Mouse (Mus musculus) NIH3T3 (cell line): ENCODE data around the gene Kctd21.

Source experiments
- DNase-seq: peaks from one replicate; pipeline ENCODE4 v3.0.0-alpha.2; 2012; ENCODE audit warnings: low read depth

Kctd21 gene

DNA sequence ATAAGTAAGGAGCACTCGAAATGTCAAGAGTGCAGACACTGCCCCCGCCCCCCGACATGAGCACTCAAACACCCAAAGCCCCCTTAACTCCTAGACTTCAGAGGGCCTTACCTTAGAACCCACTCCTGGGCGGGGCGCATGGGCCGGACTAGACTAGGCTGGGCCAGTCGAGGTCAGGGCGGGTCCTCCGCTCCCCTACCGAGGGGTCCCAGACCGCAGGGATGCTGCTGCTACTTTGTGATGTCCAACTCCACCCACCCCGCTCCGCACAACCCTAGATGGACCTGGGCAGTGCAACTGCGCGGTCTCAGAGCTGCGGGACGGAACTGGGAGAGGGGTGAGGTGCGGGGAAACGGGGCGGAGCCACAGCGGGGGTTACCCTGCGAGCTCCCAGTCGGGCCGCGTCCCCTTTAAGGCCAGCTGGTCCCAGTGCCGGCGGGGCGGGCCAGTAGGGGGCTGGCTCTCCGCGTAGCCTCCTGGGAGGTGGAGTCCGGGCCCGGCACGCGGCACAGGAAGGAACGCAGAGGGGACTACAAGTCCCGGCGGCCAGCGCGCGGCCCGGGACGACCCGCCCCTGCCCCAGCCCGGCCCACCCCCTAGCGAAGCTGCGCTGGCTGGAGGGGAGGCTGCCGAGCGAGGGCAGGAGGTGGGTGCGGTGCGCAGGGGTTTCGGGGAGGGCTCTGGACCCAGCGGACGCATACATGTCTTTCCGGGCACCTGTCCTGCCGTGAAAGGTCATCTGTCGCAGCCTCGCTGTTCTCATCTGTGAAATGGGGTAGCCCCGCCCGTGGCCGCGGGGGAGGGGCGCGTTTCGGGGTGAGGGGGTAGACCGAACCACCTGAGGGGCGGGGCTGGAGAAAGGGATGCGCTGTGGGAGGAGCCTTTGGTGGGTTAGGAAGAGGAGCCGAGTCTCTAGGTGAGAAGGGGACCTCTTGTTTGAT is at the start of gene Kctd21, which contains the start of gene Usp35:
Kctd21 (plus strand) TSS at position 602 of the 941 bp plus-strand sequence.
Usp35 (minus strand) TSS at position 295 of the 941 bp plus-strand sequence.
- DNase-seq = peak; percentile 95

DNA sequence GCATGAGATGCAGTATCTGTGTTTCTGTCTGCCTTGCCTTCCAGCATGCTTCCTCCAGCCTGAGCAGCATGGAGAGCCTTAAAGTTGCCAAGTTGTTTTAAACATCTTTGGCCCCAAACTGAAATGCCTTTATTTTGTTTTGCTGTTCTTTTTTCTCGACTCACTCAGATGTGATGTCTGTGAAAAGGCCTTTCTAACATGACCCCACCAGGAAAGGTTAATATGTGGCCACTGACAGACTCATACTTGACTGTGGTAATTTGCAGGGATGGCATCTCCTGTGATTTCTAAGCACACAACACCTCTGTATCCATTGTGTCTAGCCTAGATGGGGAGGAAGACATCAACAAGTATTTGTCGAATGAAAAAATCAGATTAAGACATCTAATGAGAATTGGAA is 35.1 kb upstream of the Kctd21 start:
- no peak for DNase-seq

DNA sequence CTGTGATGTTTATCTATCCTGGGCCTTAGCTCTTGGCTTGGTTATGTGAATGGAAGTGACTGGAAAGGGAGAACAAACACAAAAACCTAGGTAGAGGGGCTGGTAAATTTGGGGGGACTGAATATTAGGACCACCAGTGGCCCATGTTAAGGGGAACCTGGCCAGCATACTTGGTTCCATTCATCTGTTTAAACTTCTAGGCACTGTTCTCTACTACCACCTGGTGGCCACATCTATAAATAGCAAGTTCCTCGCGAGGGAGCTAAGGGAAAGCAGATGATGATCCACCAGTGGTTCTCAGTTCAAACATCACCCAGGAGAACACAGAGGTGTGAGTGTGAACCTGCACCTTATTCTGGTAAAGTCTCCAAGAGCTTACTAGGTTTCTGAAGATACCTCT is 34.7 kb upstream of the Kctd21 start:
- DNase-seq = peak; percentile 80

DNA sequence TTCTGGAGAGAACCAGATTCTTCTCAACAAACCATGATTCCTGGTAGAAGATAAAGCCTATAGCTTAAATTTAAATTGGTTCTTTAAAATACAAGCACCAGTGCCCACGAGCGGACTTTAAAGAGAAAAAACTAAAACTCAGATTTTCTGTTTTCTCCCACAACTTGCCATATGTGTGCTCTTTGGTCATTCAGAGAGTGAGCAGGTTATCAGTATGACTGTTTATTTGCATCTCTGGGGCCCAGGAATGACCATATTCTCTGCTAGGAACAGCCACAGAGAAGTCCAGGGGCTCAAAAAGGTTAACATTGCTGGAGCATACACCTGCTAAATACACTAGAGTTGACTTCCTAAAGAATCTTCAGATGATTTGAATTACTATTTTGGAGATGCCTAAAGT is 33.8 kb upstream of the Kctd21 start:
- DNase-seq = no peak

DNA sequence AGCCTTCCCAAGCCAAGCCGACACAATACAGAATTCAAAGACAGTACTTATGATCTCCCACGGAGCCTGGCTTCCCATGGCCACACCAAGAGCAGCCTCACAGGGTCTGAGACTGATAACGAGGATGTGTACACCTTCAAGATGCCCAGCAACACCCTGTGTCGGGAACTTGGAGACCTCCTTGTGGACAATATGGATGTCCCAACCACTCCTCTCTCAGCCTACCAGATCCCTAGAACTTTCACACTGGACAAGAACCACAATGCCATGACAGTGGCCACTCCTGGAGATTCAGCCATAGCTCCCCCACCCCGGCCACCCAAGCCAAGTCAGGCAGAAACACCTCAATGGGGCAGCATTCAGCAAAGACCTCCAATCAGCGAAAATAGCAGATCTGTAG is 33.2 kb upstream of the Kctd21 start:
- DNase-seq = no peak

DNA sequence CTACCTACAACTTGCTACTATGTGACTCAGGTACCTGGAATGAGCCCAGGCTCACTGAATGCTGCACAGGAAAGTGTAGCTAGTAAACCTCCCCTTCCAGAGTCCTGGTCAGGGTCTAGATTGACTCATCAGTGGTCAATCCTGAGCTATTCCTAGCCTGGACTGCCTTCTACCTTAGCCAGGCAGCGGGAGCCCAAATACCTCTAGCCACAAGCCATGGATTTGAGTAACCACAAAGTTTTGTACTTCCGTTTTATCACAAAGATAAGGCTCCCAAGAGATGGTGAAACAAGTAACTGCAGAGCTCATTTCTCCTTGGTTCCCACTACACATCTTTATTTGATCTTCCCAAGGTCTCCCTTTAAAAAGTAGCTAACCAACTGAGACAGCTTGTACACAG is 31.2 kb upstream of the Kctd21 start:
- DNase-seq = no peak

DNA sequence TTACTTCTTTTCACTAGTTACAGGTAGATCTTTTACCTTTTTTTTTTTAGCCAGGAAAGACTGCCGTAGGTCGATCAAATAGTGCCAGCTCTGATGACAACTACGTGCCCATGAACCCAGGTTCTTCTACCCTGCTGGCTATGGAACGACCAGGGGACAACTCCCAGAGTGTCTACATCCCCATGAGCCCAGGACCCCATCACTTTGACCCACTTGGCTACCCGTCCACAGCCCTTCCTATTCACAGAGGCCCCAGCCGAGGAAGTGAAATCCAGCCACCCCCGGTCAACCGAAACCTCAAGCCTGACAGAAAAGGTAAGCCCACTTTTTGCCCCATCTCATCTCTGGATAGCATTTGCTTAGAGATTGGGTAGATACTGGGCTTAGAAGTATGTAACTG is 30.8 kb upstream of the Kctd21 start:
- DNase-seq = no peak

DNA sequence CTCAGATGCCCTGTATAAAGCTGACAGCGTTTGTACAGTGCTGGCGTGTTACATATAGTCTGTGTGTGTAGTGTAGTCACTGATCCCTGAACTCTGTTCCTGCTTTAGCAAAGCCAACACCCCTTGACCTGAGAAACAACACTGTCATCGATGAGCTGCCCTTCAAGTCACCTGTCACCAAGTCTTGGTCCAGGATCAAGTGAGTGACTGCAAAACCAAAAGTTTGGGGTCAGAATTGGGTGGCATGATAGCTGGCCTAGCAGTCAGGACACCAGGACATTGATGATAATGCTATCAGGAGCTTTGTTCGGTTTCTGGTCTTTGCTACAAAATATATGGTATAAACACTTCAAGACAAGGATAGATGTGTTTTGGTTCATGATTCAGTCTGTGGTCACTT is 29.9 kb upstream of the Kctd21 start:
- DNase-seq = no peak

DNA sequence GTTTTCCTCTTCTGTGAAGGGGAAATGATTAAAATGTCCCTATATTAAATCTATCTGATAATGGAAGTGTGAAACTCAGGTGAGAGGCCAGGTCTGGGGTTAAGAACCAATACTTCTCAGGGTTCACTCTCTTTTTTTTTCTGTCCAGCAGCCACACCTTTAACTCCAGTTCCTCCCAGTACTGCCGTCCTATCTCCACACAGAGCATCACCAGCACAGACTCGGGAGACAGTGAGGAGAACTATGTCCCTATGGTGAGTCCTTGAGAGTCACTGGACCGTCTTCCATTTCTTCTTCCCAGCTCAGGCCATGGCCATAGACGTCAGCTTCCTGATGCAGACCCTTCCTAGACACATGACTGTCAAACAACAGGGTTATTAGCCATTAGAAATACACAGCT is 29.3 kb upstream of the Kctd21 start:
- DNase-seq = no peak

DNA sequence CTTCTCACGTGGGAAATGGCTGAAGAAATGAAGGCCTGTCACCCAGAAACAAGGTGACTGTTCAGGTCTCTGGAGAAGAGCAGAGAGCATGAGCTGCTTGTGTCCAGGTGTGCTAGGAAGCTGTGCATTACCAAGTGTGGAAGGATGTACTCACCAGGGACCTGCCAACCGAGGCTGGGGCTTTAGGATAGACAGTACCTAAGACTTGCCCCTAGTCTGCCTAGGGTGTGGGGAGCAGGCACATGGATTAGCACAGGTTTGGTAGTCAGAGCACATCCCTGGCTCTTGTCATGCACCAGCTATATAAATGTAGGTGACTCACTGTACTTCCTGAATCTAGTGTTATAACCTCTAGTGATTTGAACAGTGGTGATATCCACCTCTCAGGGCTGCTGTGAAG is 28.5 kb upstream of the Kctd21 start:
- DNase-seq = no peak

DNA sequence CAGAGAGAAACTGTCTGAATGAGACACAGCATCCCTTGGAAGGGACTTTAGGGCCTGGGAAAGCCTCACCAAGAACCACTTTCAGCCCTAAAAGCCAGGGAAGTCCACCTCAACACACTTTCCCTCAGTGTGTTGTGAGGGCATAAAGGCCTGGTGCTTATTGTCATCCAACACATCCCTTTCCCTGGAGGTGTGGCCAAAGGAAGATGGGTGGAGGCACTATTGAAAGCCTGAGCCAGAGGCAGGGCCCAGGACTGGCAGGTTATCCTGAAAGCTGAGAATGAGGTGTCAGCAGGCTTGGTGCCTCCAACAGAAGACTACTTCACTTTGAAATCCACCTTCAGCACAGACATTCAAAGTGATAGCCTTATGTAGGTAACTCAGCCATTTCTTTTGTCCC is 27.7 kb upstream of the Kctd21 start:
- DNase-seq = no peak

DNA sequence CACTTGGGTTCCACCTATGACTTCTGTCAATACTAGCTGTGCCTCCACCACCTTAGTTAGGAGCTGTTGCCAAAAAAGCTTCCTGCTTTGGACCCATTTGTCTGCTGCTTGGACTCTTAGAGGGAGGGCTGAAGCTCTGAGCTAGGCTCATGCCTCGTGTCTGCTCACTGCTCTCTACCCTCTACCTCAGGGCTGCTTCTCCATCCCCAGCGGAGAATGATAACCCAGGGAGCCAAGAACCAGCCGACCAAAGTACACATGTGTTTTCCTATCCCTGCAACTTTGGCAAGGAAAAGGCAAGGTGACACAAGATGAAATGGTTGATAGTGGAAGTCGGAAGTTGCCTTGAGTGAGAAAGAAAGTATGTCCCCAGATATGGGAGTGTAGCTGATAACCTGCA is 26.9 kb upstream of the Kctd21 start:
- no peak for DNase-seq

DNA sequence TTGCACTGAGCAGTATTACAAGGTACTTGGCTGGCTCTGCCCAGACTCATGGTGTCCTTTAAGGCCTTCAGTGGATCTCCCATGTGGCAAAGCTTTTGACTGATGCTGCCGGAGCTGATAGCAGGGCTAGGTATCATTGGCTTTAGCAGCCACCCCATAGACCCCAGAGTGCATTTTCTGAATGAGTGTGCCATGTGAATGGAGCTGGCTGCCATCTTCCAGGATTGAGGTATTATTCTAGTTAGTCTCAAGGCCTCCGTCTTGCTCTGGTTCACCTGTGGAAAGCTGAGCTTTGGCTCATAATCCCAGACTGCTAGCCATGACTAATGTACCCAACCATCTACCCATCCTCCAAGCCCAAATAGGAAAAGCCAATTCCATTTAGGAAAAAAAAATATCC is 25.3 kb upstream of the Kctd21 start:
- no peak for DNase-seq

DNA sequence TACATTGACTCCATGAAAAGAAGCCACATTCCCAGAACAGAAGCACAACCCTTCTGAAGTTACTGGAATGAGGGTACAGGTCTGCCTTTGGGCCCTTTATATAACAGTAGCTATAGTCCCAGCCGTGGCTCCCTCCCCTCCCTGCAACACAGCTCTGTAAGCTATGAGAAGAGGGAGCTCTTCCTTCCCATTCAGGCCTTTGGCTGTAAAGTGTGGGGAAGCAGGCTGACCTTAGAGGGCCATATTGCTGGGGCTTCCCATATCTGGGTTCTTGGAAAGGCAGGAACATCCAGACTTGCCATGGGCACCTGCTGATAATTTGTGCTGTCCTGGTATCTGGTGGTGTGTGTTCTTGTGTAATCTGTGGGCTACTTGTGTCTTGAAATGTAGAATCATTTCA is 24.6 kb upstream of the Kctd21 start:
- DNase-seq = no peak

DNA sequence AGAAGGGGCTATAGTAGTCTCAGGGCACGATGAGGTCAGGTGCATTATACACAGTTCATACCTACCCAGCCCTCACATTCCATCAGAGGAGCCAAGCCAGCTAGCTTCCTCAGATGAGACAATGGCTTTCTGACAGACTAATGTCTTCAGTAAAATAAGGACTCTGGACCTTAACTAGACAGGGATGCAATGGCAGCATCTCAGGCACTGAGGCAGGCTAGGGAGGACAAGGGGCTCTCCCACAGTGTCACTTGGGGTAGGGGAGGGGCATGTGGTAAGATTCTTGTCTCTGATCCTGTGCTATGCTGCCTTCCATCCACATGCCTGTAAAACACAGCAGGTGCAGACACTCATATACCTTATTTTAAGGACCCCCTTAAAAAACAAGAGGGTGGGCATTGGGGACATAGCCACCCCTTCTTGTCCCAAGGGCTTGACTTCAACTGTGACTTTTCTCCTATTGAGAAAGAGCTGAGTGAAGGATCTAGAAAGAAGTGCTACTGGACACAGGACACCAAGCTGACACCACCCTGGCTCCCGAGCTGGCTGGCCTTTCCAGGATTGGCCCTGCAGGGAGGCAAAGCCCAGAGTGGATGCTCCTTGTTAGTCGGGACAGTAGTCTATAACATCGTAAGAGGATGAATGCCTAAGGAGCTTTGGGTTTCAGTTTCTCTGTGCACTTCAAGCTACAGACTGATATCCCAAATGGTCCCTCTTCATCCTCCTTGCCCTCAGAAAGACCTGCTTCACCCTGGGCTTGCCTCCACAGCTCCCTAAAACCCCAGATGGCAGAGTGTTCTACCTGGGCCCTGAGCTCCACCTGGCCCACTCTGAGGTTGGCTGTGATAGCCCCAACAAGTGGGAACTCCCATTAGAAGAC is 22.4 kb upstream of the Kctd21 start:
- no peak for DNase-seq

DNA sequence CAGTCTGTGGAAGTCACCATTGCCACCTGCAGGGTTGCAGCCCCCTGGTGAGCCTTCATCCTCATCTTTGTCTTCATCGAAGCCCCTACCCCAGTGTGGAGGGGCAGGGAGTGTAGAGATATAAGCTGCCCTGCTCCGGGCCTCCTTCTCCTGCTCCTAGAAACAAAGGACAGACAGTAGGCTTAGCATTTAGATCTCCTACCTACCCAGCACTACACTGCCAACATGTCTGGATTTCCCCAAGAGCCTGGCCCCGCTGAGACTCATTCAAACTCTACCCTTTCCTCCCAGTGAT is 21.8 kb upstream of the Kctd21 start:
- no peak for DNase-seq

DNA sequence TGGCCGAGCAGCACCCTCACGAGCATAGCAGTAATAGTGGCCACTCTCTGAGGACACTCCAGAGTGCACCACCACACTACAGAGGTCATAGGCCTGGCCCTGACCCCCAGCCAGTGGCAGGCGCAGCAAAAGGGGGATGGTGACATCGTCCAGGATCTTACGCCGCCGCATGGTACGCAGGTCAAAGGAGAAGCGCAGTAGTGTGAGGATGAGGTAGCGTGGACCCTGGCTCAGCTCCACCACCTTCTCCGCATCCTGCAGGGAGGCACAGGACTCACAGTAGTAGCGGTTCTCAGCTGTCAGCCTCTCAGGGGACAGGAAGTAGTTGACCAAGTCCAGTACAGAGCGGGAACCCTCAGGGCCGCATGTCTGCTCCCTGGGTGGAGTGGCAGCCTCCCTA is 20.5 kb upstream of the Kctd21 start:
- DNase-seq = no peak

DNA sequence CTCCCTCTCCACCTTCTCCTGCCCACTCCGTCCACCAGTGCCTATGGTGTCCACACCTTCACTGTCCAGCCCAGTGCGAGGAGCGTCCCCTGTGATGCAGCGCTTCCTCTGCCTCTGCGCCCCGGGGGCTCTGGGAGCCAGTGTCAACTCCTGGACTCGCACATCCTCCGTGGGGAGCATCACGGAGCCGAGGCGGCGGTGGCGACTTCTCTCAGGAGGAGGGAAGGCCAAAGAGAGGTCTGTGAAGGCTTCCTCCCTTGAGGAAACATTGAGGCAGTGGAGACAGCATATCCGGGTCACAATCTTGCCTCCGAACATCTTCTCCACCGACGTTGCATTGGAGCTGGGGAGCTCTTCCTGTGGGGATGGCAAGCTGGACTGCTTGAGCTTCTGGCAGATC is 19.9 kb upstream of the Kctd21 start:
- no peak for DNase-seq

DNA sequence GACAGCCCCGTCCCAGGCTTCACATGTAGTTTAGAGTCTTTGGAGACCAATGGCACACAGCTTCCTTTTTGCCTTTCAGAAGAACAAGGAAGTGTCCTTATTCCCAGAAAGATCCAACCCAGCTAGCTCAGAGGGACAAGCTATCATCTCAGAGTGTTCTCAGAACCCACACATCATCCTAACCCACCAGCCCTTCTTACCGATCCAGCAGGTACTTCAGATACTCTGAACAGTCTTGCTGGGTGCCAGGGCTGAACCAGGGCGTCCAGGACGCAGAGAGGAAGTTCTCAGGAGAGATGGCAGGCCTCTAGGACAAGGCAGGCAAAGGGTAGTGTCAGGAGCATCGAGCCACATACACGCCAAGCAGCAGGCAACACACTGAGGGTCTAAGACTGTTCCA is 19.3 kb upstream of the Kctd21 start:
- DNase-seq = no peak

DNA sequence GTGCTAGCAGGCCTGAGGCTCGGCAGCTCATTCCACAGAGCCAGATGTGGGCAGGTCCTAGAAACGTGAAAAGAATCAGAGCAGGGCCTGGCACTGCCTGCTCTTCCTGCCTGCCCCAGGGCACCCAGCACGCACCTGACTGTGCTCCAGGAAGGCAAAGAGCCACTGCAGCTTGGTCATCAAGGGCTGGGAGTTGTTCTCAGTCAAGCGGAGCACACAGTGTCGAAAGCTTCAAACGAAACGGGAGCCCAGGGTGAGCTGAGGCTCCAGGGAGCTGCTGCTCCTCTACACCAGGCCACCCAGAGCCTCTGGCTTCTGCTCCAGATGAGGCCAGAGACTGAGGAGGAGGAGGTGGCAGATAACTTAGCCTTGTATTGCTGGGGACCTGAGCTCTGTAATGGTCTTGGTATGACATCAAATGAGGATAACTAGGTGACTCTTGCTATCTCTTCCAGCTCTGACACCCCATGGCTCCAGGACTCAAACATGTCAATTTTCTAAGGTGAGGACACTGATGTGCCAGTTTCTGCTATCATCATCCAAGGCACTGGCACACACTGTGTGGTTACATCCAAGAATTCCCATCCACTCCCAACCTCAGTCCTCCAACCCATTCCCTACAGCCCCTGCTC is 18.6 kb upstream of the Kctd21 start:
- DNase-seq = no peak

DNA sequence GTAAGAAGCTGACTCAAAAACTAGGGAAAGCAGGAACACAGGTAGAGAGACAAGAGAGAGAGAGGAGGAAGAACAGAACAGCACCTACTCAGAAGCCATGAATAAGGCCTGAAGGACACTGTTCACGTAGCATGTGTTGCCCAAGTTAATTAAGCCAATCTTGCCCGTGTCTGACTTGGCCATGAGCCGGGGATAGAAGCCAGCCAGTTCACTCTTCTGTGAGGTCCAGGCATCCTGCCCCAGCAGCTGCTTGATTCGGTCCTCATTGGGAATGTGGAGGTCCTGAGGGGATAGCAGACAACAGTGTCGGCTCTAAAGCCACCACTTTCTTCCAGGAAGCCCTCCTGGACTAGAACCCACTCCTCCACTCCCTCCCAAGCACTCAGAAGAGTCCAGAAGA is 17.5 kb upstream of the Kctd21 start:
- DNase-seq = no peak

DNA sequence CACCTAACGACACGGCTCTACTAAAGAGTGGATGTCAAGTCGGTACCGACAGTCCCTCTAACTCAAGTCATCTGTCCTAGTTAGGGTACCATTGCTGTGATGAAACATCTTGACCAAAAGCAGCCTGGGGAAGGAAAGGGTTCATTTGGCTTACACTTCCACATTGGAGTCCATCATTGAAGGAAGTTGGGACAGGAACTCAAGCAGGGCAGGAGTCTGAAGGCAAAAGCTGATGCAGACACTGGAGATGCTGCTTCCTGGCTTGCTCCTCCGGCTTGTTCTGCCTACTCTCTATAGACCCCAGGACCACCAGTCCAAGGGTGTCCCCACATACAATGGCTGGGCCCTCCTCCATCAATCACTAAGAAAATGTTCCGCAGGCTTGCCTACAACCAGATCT is 16.5 kb upstream of the Kctd21 start:
- DNase-seq = no peak

DNA sequence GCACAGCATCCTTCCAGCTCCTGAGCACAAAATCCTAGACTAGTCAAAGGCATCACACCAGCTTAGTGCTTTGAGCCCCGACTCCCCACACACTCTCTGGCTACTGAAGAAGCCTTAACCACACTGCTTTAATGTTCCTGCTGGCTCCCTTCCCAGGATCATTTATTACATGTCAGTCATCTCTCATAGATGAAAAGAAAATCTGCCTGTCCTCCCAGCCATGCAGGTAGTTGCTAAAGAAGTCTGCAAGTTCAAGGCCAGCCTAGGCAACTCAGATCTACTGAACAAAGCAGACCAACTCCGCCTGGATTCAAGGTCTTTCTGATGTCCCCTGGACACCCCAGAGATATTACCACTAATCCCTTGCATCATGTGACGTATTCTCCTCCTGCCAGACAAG is 14.4 kb upstream of the Kctd21 start:
- no peak for DNase-seq
